Comparison of ENCODE assay signal across 9 mouse cellular contexts in genomic region chr7:76889416-76890209, GRCm38 (mm10).
DNase-seq lines count a peak whose midpoint lies in the region; ATAC-seq lines count a peak whose summit lies in the region.
"Had no signal": no experiment of that assay in that cellular context is flagged by ENCODE, and none has a peak within 500 bp of the region (broad histone marks: within the 10 kb centered on the region; RNA-seq: fewer than 3 reads in every experiment).

No protein-coding gene starts in this region.

- 39% methylated on average over 22 of the region's 22 CpGs for WGBS in kidney, embryonic 15.5 days
- WGBS in limb, embryonic 12.5 days: 45% methylated on average over 22 of the region's 22 CpGs

- no peak overlapping the region for H3K27ac ChIP-seq in kidney, embryonic 15.5 days
- no peak overlapping the region for H3K27ac ChIP-seq in limb, embryonic 12.5 days

- H3K4me3 ChIP-seq in kidney, embryonic 15.5 days (replicated peaks): peak overlapping the region; percentile 8; the same call in 1 of the 2 replicates
- no peak overlapping the region for H3K4me3 ChIP-seq in limb, embryonic 12.5 days (replicated peaks)

- no peaks in the 10 kb centered on the region for H3K4me1 ChIP-seq in kidney, embryonic 15.5 days
- H3K4me1 ChIP-seq in limb, embryonic 12.5 days (replicated peaks): no peaks in the 10 kb centered on the region

- no peak overlapping the region for H3K9ac ChIP-seq in kidney, embryonic 15.5 days
- no peak overlapping the region for H3K9ac ChIP-seq in limb, embryonic 12.5 days (replicated peaks)

- no peaks in the 10 kb centered on the region for H3K27me3 ChIP-seq in kidney, embryonic 15.5 days
- no peaks in the 10 kb centered on the region for H3K27me3 ChIP-seq in limb, embryonic 12.5 days

- ATAC-seq in kidney, embryonic 15.5 days (replicated peaks; ENCODE audit: low FRiP score): peak; percentile 56; the same call in 1 of the 2 replicates
- ATAC-seq in limb, embryonic 12.5 days (ENCODE audit: insufficient number of reproducible peaks, insufficient read depth, low FRiP score, low TSS enrichment, low read depth): no peak
- no peak for ATAC-seq in erythroid progenitor cell, adult 5-6 weeks (replicated peaks; ENCODE audit: low FRiP score, poor library complexity, severe bottlenecking)
- ATAC-seq: lung, postnatal 0 days had no signal

- peak overlapping the region; percentile 41 for H3K4me2 ChIP-seq in kidney, embryonic 15.5 days
- H3K4me2 ChIP-seq in limb, embryonic 12.5 days: peak overlapping the region; percentile 17; the same call in 1 of the 2 replicates

- no peaks in the 10 kb centered on the region for H3K9me3 ChIP-seq in kidney, embryonic 15.5 days (replicated peaks)
- no peaks in the 10 kb centered on the region for H3K9me3 ChIP-seq in limb, embryonic 12.5 days

- no peak for DNase-seq in kidney, adult 8-10 months
- peak; percentile 1 for DNase-seq in forelimb bud, embryonic 11.5 days (ENCODE audit: low read depth, low spot score)
- DNase-seq in right cerebral cortex, adult 2 months (ENCODE audit: low spot score in 2 of 2): peak; percentile 20 to 25
- no peak for DNase-seq in yolk sac, embryonic 10.5 days (ENCODE audit: low spot score)
- no peak for DNase-seq in gastrocnemius, postnatal 10 days

- no peaks in the 10 kb centered on the region for H3K36me3 ChIP-seq in kidney, embryonic 15.5 days
- H3K36me3 ChIP-seq in limb, embryonic 12.5 days: no peaks in the 10 kb centered on the region

Comparison
In these comparisons a context has a peak if more than half of its experiments do, and no peak if none do; other contexts are left out.
1. DNase-seq: peak in forelimb bud, embryonic 11.5 days (single experiment) and right cerebral cortex, adult 2 months (2 of 2); none in kidney, adult 8-10 months (0 of 2), yolk sac, embryonic 10.5 days (single experiment) and gastrocnemius, postnatal 10 days (single experiment).